Comparison of ENCODE assay signal across 8 mouse cellular contexts in the genomic region with DNA sequence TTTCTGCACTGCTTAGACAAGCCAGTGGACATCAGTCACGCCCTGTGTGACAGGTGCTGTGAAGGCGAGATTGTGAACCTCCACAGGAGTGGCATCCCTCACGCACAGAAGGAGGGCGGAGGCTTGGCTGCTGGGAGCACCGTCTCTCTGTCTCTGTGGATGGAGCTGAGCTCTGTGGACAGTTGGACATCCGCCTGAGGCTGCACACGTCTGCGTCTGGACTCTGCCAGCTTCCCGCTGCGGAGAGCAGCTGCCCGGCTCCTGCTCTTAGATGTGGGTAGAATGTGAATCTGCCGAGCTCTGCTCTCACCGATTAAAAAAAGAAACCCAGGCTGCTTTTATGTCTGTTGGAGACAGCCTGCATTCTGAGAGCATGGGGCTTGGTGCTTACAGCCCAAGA.
DNase-seq lines count a peak whose midpoint lies in the region; ATAC-seq lines count a peak whose summit lies in the region.

No protein-coding gene starts in this region.

- H3K27ac ChIP-seq in midbrain, embryonic 10.5 days (replicated peaks), result peak overlapping the region; percentile 56
- H3K27ac ChIP-seq in midbrain, embryonic 11.5 days (ENCODE audit: low read depth, low read length), result no peak overlapping the region

- ATAC-seq in midbrain, embryonic 11.5 days (ENCODE audit: low FRiP score), result no peak
- ATAC-seq in frontal cortex, adult (ENCODE audit: low TSS enrichment), result peak; percentile 68
- ATAC-seq in megakaryocyte progenitor cell, adult 5-6 weeks (replicated peaks; ENCODE audit: poor library complexity), result no peak

- no peak overlapping the region for H3K9ac ChIP-seq in midbrain, embryonic 11.5 days (ENCODE audit: low read length)

- no peak for DNase-seq in midbrain, embryonic 10.5 days (ENCODE audit: low spot score)
- no peak for DNase-seq in midbrain, embryonic 11.5 days (ENCODE audit: low spot score, missing footprints)
- peak; percentile 76 to 86 for DNase-seq in left cerebral cortex, adult 18-20 months (ENCODE audit: low spot score in 2 of 2)
- peak; percentile 81 for DNase-seq in right cerebral cortex, postnatal 25 days
- DNase-seq in kidney, postnatal 25 days, result no peak
- DNase-seq in kidney, adult 9 months, result no peak

- H3K36me3 ChIP-seq in midbrain, embryonic 10.5 days, result no peaks in the 10 kb centered on the region
- no peaks in the 10 kb centered on the region for H3K36me3 ChIP-seq in midbrain, embryonic 11.5 days (ENCODE audit: control insufficient read depth, insufficient read depth, low read length)

- WGBS in midbrain, embryonic 10.5 days, result 72% methylated on average over 13 of the region's 13 CpGs
- 62% methylated on average over 13 of the region's 13 CpGs for WGBS in midbrain, embryonic 11.5 days

- no peak overlapping the region for H3K4me2 ChIP-seq in midbrain, embryonic 11.5 days

- no peaks in the 10 kb centered on the region for H3K9me3 ChIP-seq in midbrain, embryonic 10.5 days (replicated peaks)
- H3K9me3 ChIP-seq in midbrain, embryonic 11.5 days (ENCODE audit: control insufficient read depth, low read length), result no peaks in the 10 kb centered on the region

- H3K4me3 ChIP-seq in midbrain, embryonic 10.5 days, result no peak overlapping the region
- no peak overlapping the region for H3K4me3 ChIP-seq in midbrain, embryonic 11.5 days (ENCODE audit: low read depth, low read length)

- H3K27me3 ChIP-seq in midbrain, embryonic 10.5 days (ENCODE audit: low read depth, poor library complexity, severe bottlenecking), result no peaks in the 10 kb centered on the region
- no peaks in the 10 kb centered on the region for H3K27me3 ChIP-seq in midbrain, embryonic 11.5 days (ENCODE audit: control insufficient read depth, insufficient read depth, low read length)

- peaks cover 19% of the 10 kb centered on the region for H3K4me1 ChIP-seq in midbrain, embryonic 10.5 days
- 0 out of 2 replicates have a peak, but pooled peaks cover 4% of the 10 kb centered on the region for H3K4me1 ChIP-seq in midbrain, embryonic 11.5 days (ENCODE audit: control insufficient read depth, insufficient read depth, low read length)

Comparison
In these comparisons a context has a peak if more than half of its experiments do, and no peak if none do; other contexts are left out.
1. DNase-seq: peak in left cerebral cortex, adult 18-20 months (2 of 2) and right cerebral cortex, postnatal 25 days (single experiment); none in midbrain, embryonic 10.5 days (single experiment), midbrain, embryonic 11.5 days (single experiment), kidney, postnatal 25 days (0 of 2) and kidney, adult 9 months (single experiment).